Mouse (Mus musculus): Measurements from ENCODE around the gene Kazn. TPM values are rescaled to one million over a fixed set of nuclear protein-coding genes. Genes with fewer than 3 reads are reported as not detected.

Kazn gene
- polyA plus RNA-seq, 1 experiment = not detected

- no peaks in the 10 kb centered on the region for H3K36me3 ChIP-seq (ENCODE audit: control insufficient read depth, insufficient read depth)
- no peak for TF ChIP-seq MYOG (IDR thresholded peaks at IDR 0.05; ENCODE audit: control insufficient read depth, extremely low read depth, insufficient read length)
- no peak for TF ChIP-seq USF1 (IDR thresholded peaks at IDR 0.05; ENCODE audit: low read depth)
- no peak for TF ChIP-seq CEBPB (IDR thresholded peaks at IDR 0.05; ENCODE audit: low read depth)
- no peak for TF ChIP-seq CTCF (IDR thresholded peaks at IDR 0.05; ENCODE audit: control insufficient read depth, insufficient read depth, insufficient read length)
- TF ChIP-seq FOSL1 (IDR thresholded peaks at IDR 0.05; ENCODE audit: insufficient read depth, low read length, poor library complexity, severe bottlenecking) = no peak
- no peak for TF ChIP-seq MAX (IDR thresholded peaks at IDR 0.05)
- no peak for TF ChIP-seq MYOD1 (IDR thresholded peaks at IDR 0.05; ENCODE audit: control insufficient read depth, insufficient read length, low read depth)
- no peak overlapping the region for H3K4me3 ChIP-seq (ENCODE audit: insufficient read depth, poor library complexity, severe bottlenecking)
- H3K79me3 ChIP-seq (ENCODE audit: low read depth) = no peaks in the 10 kb centered on the region
- no peaks in the 10 kb centered on the region for H3K27me3 ChIP-seq (ENCODE audit: control insufficient read depth, insufficient read depth, insufficient read length)
- no peak overlapping the region for H3ac ChIP-seq (ENCODE audit: control insufficient read depth, insufficient read length, low read depth)
- H3K79me2 ChIP-seq (ENCODE audit: control insufficient read depth, insufficient read depth) = no peaks in the 10 kb centered on the region
Measured at GRCm38 (mm10) chr4:142088409-142088808, 150.8 kb downstream of the Kazn start.

- no peak overlapping the region for H3K4me3 ChIP-seq (ENCODE audit: insufficient read depth, poor library complexity, severe bottlenecking)
- no peaks in the 10 kb centered on the region for H3K36me3 ChIP-seq (ENCODE audit: control insufficient read depth, insufficient read depth)
Measured at GRCm38 (mm10) chr4:142084936-142085563, 154.2 kb downstream of the Kazn start.

GRCm38 (mm10) chr4:142084131-142084899 is 154.9 kb downstream of the Kazn start, which contains the start of gene Tmem51:
Gene Tmem51, minus strand, starts transcription at chr4:142084304.
- Histone ChIP-seq H3K79me3 (ENCODE audit: low read depth) (no peaks in the 10 kb centered on the region), H3K27me3 (ENCODE audit: control insufficient read depth, insufficient read depth, insufficient read length) (peaks cover 4% of the 10 kb centered on the region), H3ac (ENCODE audit: control insufficient read depth, insufficient read length, low read depth) (no peak within 1 kb of the TSS), H3K36me3 (ENCODE audit: control insufficient read depth, insufficient read depth) (no peaks in the 10 kb centered on the region), H3K4me3 (ENCODE audit: insufficient read depth, poor library complexity, severe bottlenecking) (no peak within 1 kb of the TSS), H3K79me2 (ENCODE audit: control insufficient read depth, insufficient read depth) (no peaks in the 10 kb centered on the region)
- TF ChIP-seq MAX (IDR thresholded peaks at IDR 0.05) (no peak), USF1 (IDR thresholded peaks at IDR 0.05; ENCODE audit: low read depth) (no peak), MYOG (IDR thresholded peaks at IDR 0.05; ENCODE audit: control insufficient read depth, extremely low read depth, insufficient read length) (no peak), CEBPB (IDR thresholded peaks at IDR 0.05; ENCODE audit: low read depth) (no peak), MYOD1 (IDR thresholded peaks at IDR 0.05; ENCODE audit: control insufficient read depth, insufficient read length, low read depth) (no peak), CTCF (IDR thresholded peaks at IDR 0.05; ENCODE audit: control insufficient read depth, insufficient read depth, insufficient read length) (no peak), FOSL1 (IDR thresholded peaks at IDR 0.05; ENCODE audit: insufficient read depth, low read length, poor library complexity, severe bottlenecking) (no peak)

More at GRCm38 (mm10) chr4:142084936-142085563, 154.2 kb downstream of the Kazn start:
- Histone ChIP-seq H3K79me3 (ENCODE audit: low read depth) (no peaks in the 10 kb centered on the region), H3ac (ENCODE audit: control insufficient read depth, insufficient read length, low read depth) (no peak overlapping the region), H3K27me3 (ENCODE audit: control insufficient read depth, insufficient read depth, insufficient read length) (peaks cover 1% of the 10 kb centered on the region), H3K79me2 (ENCODE audit: control insufficient read depth, insufficient read depth) (no peaks in the 10 kb centered on the region)
- TF ChIP-seq MAX (IDR thresholded peaks at IDR 0.05) = no peak
- TF ChIP-seq USF1 (IDR thresholded peaks at IDR 0.05; ENCODE audit: low read depth) = no peak
- no peak for TF ChIP-seq MYOG (IDR thresholded peaks at IDR 0.05; ENCODE audit: control insufficient read depth, extremely low read depth, insufficient read length)
- TF ChIP-seq FOSL1 (IDR thresholded peaks at IDR 0.05; ENCODE audit: insufficient read depth, low read length, poor library complexity, severe bottlenecking) = no peak
- TF ChIP-seq CTCF (IDR thresholded peaks at IDR 0.05; ENCODE audit: control insufficient read depth, insufficient read depth, insufficient read length) = no peak
- TF ChIP-seq MYOD1 (IDR thresholded peaks at IDR 0.05; ENCODE audit: control insufficient read depth, insufficient read length, low read depth) = no peak
- no peak for TF ChIP-seq CEBPB (IDR thresholded peaks at IDR 0.05; ENCODE audit: low read depth)

- H3K79me3 ChIP-seq (ENCODE audit: low read depth) = no peaks in the 10 kb centered on the region
- no peaks in the 10 kb centered on the region for H3K79me2 ChIP-seq (ENCODE audit: control insufficient read depth, insufficient read depth)
- TF ChIP-seq MAX (IDR thresholded peaks at IDR 0.05) = no peak
- TF ChIP-seq FOSL1 (IDR thresholded peaks at IDR 0.05; ENCODE audit: insufficient read depth, low read length, poor library complexity, severe bottlenecking) = no peak
- TF ChIP-seq CTCF (IDR thresholded peaks at IDR 0.05; ENCODE audit: control insufficient read depth, insufficient read depth, insufficient read length) = no peak
- TF ChIP-seq MYOG (IDR thresholded peaks at IDR 0.05; ENCODE audit: control insufficient read depth, extremely low read depth, insufficient read length) = no peak
- TF ChIP-seq MYOD1 (IDR thresholded peaks at IDR 0.05; ENCODE audit: control insufficient read depth, insufficient read length, low read depth) = no peak
- TF ChIP-seq CEBPB (IDR thresholded peaks at IDR 0.05; ENCODE audit: low read depth) = no peak
- no peak for TF ChIP-seq USF1 (IDR thresholded peaks at IDR 0.05; ENCODE audit: low read depth)
- no peak overlapping the region for H3K4me3 ChIP-seq (ENCODE audit: insufficient read depth, poor library complexity, severe bottlenecking)
- no peaks in the 10 kb centered on the region for H3K36me3 ChIP-seq (ENCODE audit: control insufficient read depth, insufficient read depth)
- H3ac ChIP-seq (ENCODE audit: control insufficient read depth, insufficient read length, low read depth) = no peak overlapping the region
- H3K27me3 ChIP-seq (ENCODE audit: control insufficient read depth, insufficient read depth, insufficient read length) = peaks cover 4% of the 10 kb centered on the region
Measured at GRCm38 (mm10) chr4:142083762-142084130, 155.5 kb downstream of the Kazn start.

- no peak for TF ChIP-seq MAX (IDR thresholded peaks at IDR 0.05)
- TF ChIP-seq FOSL1 (IDR thresholded peaks at IDR 0.05; ENCODE audit: insufficient read depth, low read length, poor library complexity, severe bottlenecking) = no peak
- TF ChIP-seq CTCF (IDR thresholded peaks at IDR 0.05; ENCODE audit: control insufficient read depth, insufficient read depth, insufficient read length) = no peak
- no peak for TF ChIP-seq MYOD1 (IDR thresholded peaks at IDR 0.05; ENCODE audit: control insufficient read depth, insufficient read length, low read depth)
- no peak for TF ChIP-seq USF1 (IDR thresholded peaks at IDR 0.05; ENCODE audit: low read depth)
- TF ChIP-seq MYOG (IDR thresholded peaks at IDR 0.05; ENCODE audit: control insufficient read depth, extremely low read depth, insufficient read length) = no peak
- TF ChIP-seq CEBPB (IDR thresholded peaks at IDR 0.05; ENCODE audit: low read depth) = no peak
- Histone ChIP-seq H3K4me3 (ENCODE audit: insufficient read depth, poor library complexity, severe bottlenecking) (no peak overlapping the region), H3K36me3 (ENCODE audit: control insufficient read depth, insufficient read depth) (no peaks in the 10 kb centered on the region), H3K27me3 (ENCODE audit: control insufficient read depth, insufficient read depth, insufficient read length) (peaks cover 4% of the 10 kb centered on the region), H3ac (ENCODE audit: control insufficient read depth, insufficient read length, low read depth) (no peak overlapping the region), H3K79me2 (ENCODE audit: control insufficient read depth, insufficient read depth) (no peaks in the 10 kb centered on the region), H3K79me3 (ENCODE audit: low read depth) (no peaks in the 10 kb centered on the region)
Measured at GRCm38 (mm10) chr4:142083193-142083592, 156.0 kb downstream of the Kazn start.

Data from C2C12 (cell line).